Mouse (Mus musculus) frontal cortex, postnatal 10 days (tissue): Measurements from ENCODE around the gene Creb5.

Source experiments
- DNase-seq, 2 experiments: peaks; one replicate each; pipeline ENCODE4 v3.0.0; 2022; ENCODE audit warnings: low spot score in 2 of 2, mixed read lengths in 1 of 2

Gene Creb5

GRCm38 (mm10) chr6:53287038-53287561 is at the start of gene Creb5:
Gene Creb5, plus strand, starts transcription at chr6:53287270.
- DNase-seq = peak; percentile 66 to 68

GRCm38 (mm10) chr6:53259841-53260240 is 27.2 kb upstream of the Creb5 start:
- DNase-seq = no peak

GRCm38 (mm10) chr6:53262401-53262800 is 24.7 kb upstream of the Creb5 start:
- DNase-seq = no peak

- no peak for DNase-seq
Observed at GRCm38 (mm10) chr6:53267036-53267435, 20.0 kb upstream of the Creb5 start.

GRCm38 (mm10) chr6:53267732-53268505 is 19.2 kb upstream of the Creb5 start:
- DNase-seq = no peak

GRCm38 (mm10) chr6:53271216-53271615 is 15.9 kb upstream of the Creb5 start:
- no peak for DNase-seq

- no peak for DNase-seq
Observed at GRCm38 (mm10) chr6:53271636-53272035, 15.4 kb upstream of the Creb5 start.

- DNase-seq = no peak
Observed at GRCm38 (mm10) chr6:53286389-53287037, 557 bp upstream of the Creb5 start.

GRCm38 (mm10) chr6:53287562-53288381 is 702 bp downstream of the Creb5 start:
- DNase-seq = peak in 1 of 2 experiments; percentile 14

- DNase-seq = no peak
Observed at GRCm38 (mm10) chr6:53288584-53289558, 1.8 kb downstream of the Creb5 start.

- DNase-seq = no peak
Observed at GRCm38 (mm10) chr6:53289659-53290058, 2.6 kb downstream of the Creb5 start.

GRCm38 (mm10) chr6:53290215-53290990 is 3.3 kb downstream of the Creb5 start:
- no peak for DNase-seq

- no peak for DNase-seq
Observed at GRCm38 (mm10) chr6:53292931-53293330, 5.9 kb downstream of the Creb5 start.

GRCm38 (mm10) chr6:53297851-53298250 is 10.8 kb downstream of the Creb5 start:
- no peak for DNase-seq

GRCm38 (mm10) chr6:53304201-53304600 is 17.1 kb downstream of the Creb5 start:
- DNase-seq = no peak

GRCm38 (mm10) chr6:53306156-53306555 is 19.1 kb downstream of the Creb5 start:
- DNase-seq = no peak

- DNase-seq = no peak
Observed at GRCm38 (mm10) chr6:53306710-53307109, 19.6 kb downstream of the Creb5 start.

GRCm38 (mm10) chr6:53308684-53309083 is 21.6 kb downstream of the Creb5 start:
- DNase-seq = no peak

GRCm38 (mm10) chr6:53313604-53314003 is 26.5 kb downstream of the Creb5 start:
- no peak for DNase-seq

GRCm38 (mm10) chr6:53314126-53314525 is 27.1 kb downstream of the Creb5 start:
- no peak for DNase-seq
